Mouse (Mus musculus) stomach, postnatal 0 days (tissue): ENCODE data around the gene Cth. TPM values are rescaled to one million over a fixed set of nuclear protein-coding genes. Genes with fewer than 3 reads are reported as not detected.

Experiments used
- ATAC-seq: fragments of 200-750 bp; cut with Nextera tagmentation; 2 replicates; pipeline ENCODE4 v1.8.0; 2017; ENCODE audit not compliant: low FRiP score, low TSS enrichment
- DNase-seq: peaks from one replicate; pipeline ENCODE4 v3.0.0-alpha.2; 2016; ENCODE audit warnings: low spot score
- H3K27ac ChIP-seq: fragments of 300-500 bp; sonication (generic); replicated peaks from 2 replicates; pipeline ENCODE4 v1.5.1; 2014; ENCODE audit warnings: mild to moderate bottlenecking, control low read depth
- H3K27me3 ChIP-seq: fragments of 300-500 bp; sonication (generic); 2 replicates; pipeline ENCODE4 v1.6.1; 2014; ENCODE audit warnings: low read length; ENCODE audit not compliant: control insufficient read depth, insufficient read depth
- H3K36me3 ChIP-seq: fragments of 300-500 bp; sonication (generic); 2 replicates; pipeline ENCODE4 v1.6.1; 2014; ENCODE audit warnings: low read length, mixed read lengths; ENCODE audit not compliant: control insufficient read depth, insufficient read depth
- H3K4me1 ChIP-seq: fragments of 300-500 bp; sonication (generic); replicated peaks from 2 replicates; pipeline ENCODE4 v1.6.1; 2014; ENCODE audit warnings: antibody characterized with exemption; ENCODE audit not compliant: control insufficient read depth, insufficient read depth
- H3K4me2 ChIP-seq: fragments of 300-500 bp; sonication (generic); replicated peaks from 2 replicates; pipeline ENCODE4 v1.6.1; 2014; ENCODE audit warnings: low read depth, mild to moderate bottlenecking, control low read depth, moderate library complexity
- H3K4me3 ChIP-seq: fragments of 300-500 bp; sonication (generic); 2 replicates; pipeline ENCODE4 v1.5.1; 2014; ENCODE audit warnings: low read depth, low read length, control low read depth
- H3K9ac ChIP-seq: fragments of 300-500 bp; sonication (generic); 2 replicates; pipeline ENCODE4 v1.6.1; 2014; ENCODE audit warnings: mild to moderate bottlenecking, low read length, control low read depth, mixed read lengths
- H3K9me3 ChIP-seq: fragments of 300-500 bp; sonication (generic); 2 replicates; pipeline ENCODE4 v1.6.1; 2016; ENCODE audit warnings: low read length; ENCODE audit not compliant: control insufficient read depth
- CTCF ChIP-seq: IDR thresholded peaks from 2 replicates; pipeline ENCODE4 v1.5.1; 2016; ENCODE audit warnings: antibody characterized with exemption, low read depth, mild to moderate bottlenecking, moderate library complexity
- EP300 ChIP-seq: optimal IDR thresholded peaks from 2 replicates; pipeline ENCODE3; 2016; ENCODE audit warnings: antibody characterized with exemption
- WGBS: fragments of 180-500 bp; shearing (Covaris S2); extraction: QIAGEN DNeasy Blood & Tissue Kit; methylation state at CpG from one replicate; pipeline ENCODE4 v1.1.7; 2014; 5-methylcytosine and 5-hydroxymethylcytosine counted together
- polyA plus RNA-seq: library from polyadenylated mRNA; unstranded; fragments of >200 nt; fragmentation: Nextera tagmentation; extraction: Ambion mirVana; gene quantifications from 2 replicates; pipeline ENCODE4 v1.2.1, GENCODE M21; 2015

Cth gene
- polyA plus RNA-seq, 1 experiment from 2014 or later = 8.5 TPM

- Histone ChIP-seq H3K27ac (no peak overlapping the region), H3K27me3 (no peaks in the 10 kb centered on the region), H3K9me3 (no peaks in the 10 kb centered on the region), H3K4me2 (no peak overlapping the region), H3K36me3 (no peaks in the 10 kb centered on the region), H3K4me1 (no peaks in the 10 kb centered on the region), H3K9ac (no peak overlapping the region), H3K4me3 (no peak overlapping the region)
- WGBS = 36% methylated on average over 3 of the region's 3 CpGs
- no peak for TF ChIP-seq EP300
- no peak for TF ChIP-seq CTCF
- no peak for DNase-seq
- ATAC-seq = no peak; the same call in 1 of the 2 replicates
Measured at GRCm38 (mm10) chr3:157932074-157932473, 7.2 kb upstream of the Cth start.

DNA sequence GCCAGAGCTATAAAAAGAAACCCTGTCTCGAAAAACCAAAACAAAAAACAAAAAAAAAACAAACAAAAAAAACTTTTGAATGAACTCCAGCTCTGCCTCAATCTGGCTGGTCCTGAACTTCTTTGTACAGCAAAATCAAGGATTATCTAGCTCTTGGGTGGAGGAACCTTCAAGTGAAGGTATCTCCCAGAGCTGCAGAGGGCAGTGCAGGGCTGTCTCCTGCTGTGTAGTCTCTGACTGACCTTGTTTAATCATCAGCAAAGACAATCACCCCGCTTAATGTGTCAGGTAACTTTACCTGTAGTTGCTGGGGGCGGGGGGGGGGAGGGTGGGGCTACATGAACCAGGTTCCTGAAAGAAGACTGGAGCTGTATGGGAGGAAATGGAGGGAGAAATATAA, 6.7 kb upstream of the Cth start:
- Histone ChIP-seq H3K27ac (no peak overlapping the region), H3K27me3 (no peaks in the 10 kb centered on the region), H3K4me1 (no peaks in the 10 kb centered on the region), H3K36me3 (no peaks in the 10 kb centered on the region), H3K9me3 (no peaks in the 10 kb centered on the region), H3K4me3 (no peak overlapping the region), H3K4me2 (no peak overlapping the region), H3K9ac (no peak overlapping the region)
- WGBS = 50% methylated on average over 3 of the region's 3 CpGs
- no peak for TF ChIP-seq EP300
- TF ChIP-seq CTCF = peak; percentile 60
- DNase-seq (peak; percentile 43), ATAC-seq (peak; percentile 66; the same call in 1 of the 2 replicates)

DNA sequence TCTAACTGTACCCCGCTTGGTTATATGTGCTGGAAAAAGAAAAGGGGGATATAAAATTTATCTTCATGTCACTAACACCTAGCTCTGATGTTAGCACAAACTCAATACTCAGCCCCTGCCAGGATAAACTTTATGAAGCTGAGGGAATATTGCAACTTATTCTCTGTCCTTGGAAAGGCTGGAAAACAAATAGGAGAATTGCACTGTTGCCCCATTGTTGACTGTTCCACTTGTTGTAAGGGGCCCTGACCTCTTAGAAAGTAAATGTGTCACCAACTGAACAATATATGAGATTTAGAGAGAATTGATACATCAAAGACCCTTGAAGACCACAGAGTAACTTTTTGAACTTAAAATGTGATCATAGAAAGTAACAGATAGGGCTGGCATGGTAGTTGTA, 4.5 kb upstream of the Cth start:
- H3K27ac ChIP-seq = no peak overlapping the region
- 91% methylated on average over 1 of the region's 1 CpGs for WGBS
- H3K4me3 ChIP-seq = no peak overlapping the region
- no peak overlapping the region for H3K9ac ChIP-seq
- no peaks in the 10 kb centered on the region for H3K9me3 ChIP-seq
- no peak overlapping the region for H3K4me2 ChIP-seq
- DNase-seq (no peak), ATAC-seq (no peak)
- no peak for TF ChIP-seq EP300
- TF ChIP-seq CTCF = no peak
- no peaks in the 10 kb centered on the region; the same call in 1 of the 2 replicates for H3K4me1 ChIP-seq
- no peaks in the 10 kb centered on the region for H3K36me3 ChIP-seq
- no peaks in the 10 kb centered on the region for H3K27me3 ChIP-seq

DNA sequence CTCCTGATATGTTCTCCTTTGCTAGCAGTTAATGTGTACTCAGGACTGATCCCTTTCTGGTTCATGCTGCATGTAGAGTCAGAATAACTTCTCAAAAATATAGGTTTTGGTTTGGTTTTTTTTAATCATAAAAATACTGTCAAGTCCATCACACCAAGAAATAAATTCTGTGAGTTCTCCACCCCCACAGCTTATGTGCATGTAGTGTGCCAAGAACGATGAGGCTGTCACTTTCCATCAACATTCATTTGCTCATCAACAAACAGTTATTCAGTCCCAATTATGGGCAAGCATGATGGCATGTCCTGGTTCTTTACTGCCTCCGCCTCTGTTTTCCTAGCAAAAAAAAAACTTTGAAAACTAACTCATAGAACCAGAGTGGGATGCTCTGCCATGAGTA, 3.9 kb upstream of the Cth start:
- Histone ChIP-seq H3K4me3 (no peak overlapping the region), H3K4me2 (no peak overlapping the region), H3K27me3 (no peaks in the 10 kb centered on the region), H3K4me1 (no peaks in the 10 kb centered on the region; the same call in 1 of the 2 replicates), H3K9me3 (no peaks in the 10 kb centered on the region), H3K36me3 (no peaks in the 10 kb centered on the region), H3K27ac (no peak overlapping the region), H3K9ac (no peak overlapping the region)
- 72% methylated on average over 2 of the region's 2 CpGs for WGBS
- no peak for DNase-seq
- ATAC-seq = no peak
- TF ChIP-seq EP300 (no peak), CTCF (no peak)

GRCm38 (mm10) chr3:157926761-157927160, 1.9 kb upstream of the Cth start:
- no peaks in the 10 kb centered on the region for H3K9me3 ChIP-seq
- no peak overlapping the region for H3K9ac ChIP-seq
- TF ChIP-seq CTCF = no peak
- no peak for TF ChIP-seq EP300
- DNase-seq (no peak), ATAC-seq (no peak)
- no peak overlapping the region for H3K4me2 ChIP-seq
- H3K27me3 ChIP-seq = no peaks in the 10 kb centered on the region
- H3K4me1 ChIP-seq = no peaks in the 10 kb centered on the region; the same call in 1 of the 2 replicates
- no peak overlapping the region for H3K27ac ChIP-seq
- 43% methylated on average over 2 of the region's 2 CpGs for WGBS
- H3K4me3 ChIP-seq = no peak overlapping the region
- no peaks in the 10 kb centered on the region for H3K36me3 ChIP-seq

DNA sequence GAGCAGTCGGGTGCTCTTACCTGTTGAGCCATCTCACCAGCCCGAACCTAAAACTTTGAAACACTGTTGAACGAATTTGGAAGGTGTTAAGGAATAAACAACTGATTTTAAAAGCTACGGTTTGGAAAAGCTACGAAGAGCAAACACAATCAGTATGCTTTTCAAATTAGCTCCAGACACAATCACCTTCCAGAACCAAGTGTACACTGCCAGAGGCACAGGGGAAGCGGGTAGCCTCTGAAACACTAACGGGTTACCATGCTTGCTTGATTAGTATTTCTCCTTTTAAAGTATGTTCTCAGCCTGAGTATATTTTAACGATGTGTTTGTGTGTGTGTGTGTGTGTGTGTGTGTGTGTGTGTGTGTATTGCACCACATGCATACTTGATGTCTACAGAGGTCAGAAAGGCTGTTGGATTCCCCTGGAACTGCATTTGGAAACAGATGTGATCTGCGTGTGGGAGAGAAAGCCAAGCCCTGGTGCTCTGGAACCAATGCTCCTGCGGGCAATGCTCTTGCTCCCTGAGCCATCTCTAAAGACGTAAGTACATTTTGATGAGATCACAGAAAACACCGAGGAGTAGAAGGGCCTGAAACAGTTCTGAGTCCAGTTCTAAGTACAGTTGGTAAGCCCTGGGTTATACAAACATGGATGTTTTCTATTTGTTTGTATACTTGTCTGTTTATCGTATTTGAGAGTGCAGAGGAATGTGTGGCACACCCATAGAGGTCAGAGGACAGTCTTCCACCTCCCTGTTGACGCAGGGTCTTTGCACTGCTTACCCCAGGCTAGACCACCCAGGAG, 1.0 kb upstream of the Cth start:
- H3K36me3 ChIP-seq = no peaks in the 10 kb centered on the region
- ATAC-seq = no peak
- DNase-seq = no peak

More for the DNA sequence above, 1.0 kb upstream of the Cth start:
- H3K9me3 ChIP-seq = no peaks in the 10 kb centered on the region
- no peaks in the 10 kb centered on the region; the same call in 1 of the 2 replicates for H3K4me1 ChIP-seq
- TF ChIP-seq EP300 (no peak), CTCF (no peak)
- H3K27ac ChIP-seq = no peak overlapping the region
- H3K9ac ChIP-seq = no peak overlapping the region
- H3K4me3 ChIP-seq = no peak overlapping the region
- H3K27me3 ChIP-seq = no peaks in the 10 kb centered on the region
- 86% methylated on average over 14 of the region's 14 CpGs for WGBS
- H3K4me2 ChIP-seq = no peak overlapping the region
